Mouse (Mus musculus): ENCODE data around the gene Pum1.

GRCm38 (mm10) chr4:130801624-130802329, 138.7 kb downstream of the Pum1 start:
- TF ChIP-seq CTCF (IDR thresholded peaks at IDR 0.05; ENCODE audit: control insufficient read depth, insufficient read depth, low read length) (no peak), POLR2A (IDR thresholded peaks at IDR 0.05; ENCODE audit: borderline replicate concordance, control insufficient read depth, low read depth, low read length) (no peak)
